Mouse (Mus musculus) limb, embryonic 14.5 days (tissue): ENCODE data around the gene Txnl4b. TPM values are rescaled to one million over a fixed set of nuclear protein-coding genes. Genes with fewer than 3 reads are reported as not detected.

ENCODE experiments used
- ATAC-seq: fragments of 200-750 bp; cut with Nextera tagmentation; 2 replicates; pipeline ENCODE4 v1.8.0; 2017; ENCODE audit warnings: low read depth, moderate number of reproducible peaks, moderate TSS enrichment; ENCODE audit not compliant: low FRiP score
- DNase-seq: peaks from one replicate; pipeline ENCODE4 v3.0.0-alpha.2; 2015; ENCODE audit warnings: low spot score
- H3K27ac ChIP-seq: fragments of 300-500 bp; sonication (generic); replicated peaks from 2 replicates; pipeline ENCODE4 v1.5.1; 2014; ENCODE audit warnings: low read depth, mild to moderate bottlenecking, low read length, moderate library complexity, mixed read lengths
- H3K27me3 ChIP-seq: fragments of 300-500 bp; sonication (generic); 2 replicates; pipeline ENCODE4 v1.6.1; 2014; ENCODE audit warnings: low read length, mixed read lengths; ENCODE audit not compliant: control insufficient read depth, insufficient read depth
- H3K36me3 ChIP-seq: fragments of 300-500 bp; sonication (generic); 2 replicates; pipeline ENCODE4 v1.6.1; 2014; ENCODE audit warnings: mild to moderate bottlenecking, low read length, moderate library complexity, mixed read lengths; ENCODE audit not compliant: control insufficient read depth, insufficient read depth
- H3K4me1 ChIP-seq: fragments of 300-500 bp; sonication (generic); 2 replicates; pipeline ENCODE4 v1.6.1; 2014; ENCODE audit warnings: antibody characterized with exemption, low read length, mixed read lengths; ENCODE audit not compliant: control insufficient read depth, insufficient read depth
- H3K4me2 ChIP-seq: fragments of 300-500 bp; sonication (generic); replicated peaks from 2 replicates; pipeline ENCODE4 v1.6.1; 2014; ENCODE audit warnings: low read depth, mild to moderate bottlenecking, low read length, moderate library complexity; ENCODE audit not compliant: severe bottlenecking
- H3K4me3 ChIP-seq: fragments of 300-500 bp; sonication (generic); replicated peaks from 2 replicates; pipeline ENCODE4 v1.5.1; 2014; ENCODE audit warnings: low read length
- H3K9ac ChIP-seq: fragments of 300-500 bp; sonication (generic); 2 replicates; pipeline ENCODE4 v1.6.1; 2014; ENCODE audit warnings: mild to moderate bottlenecking, low read depth, low read length, moderate library complexity; ENCODE audit not compliant: severe bottlenecking
- H3K9me3 ChIP-seq: fragments of 300-500 bp; sonication (generic); 2 replicates; pipeline ENCODE4 v1.6.1; 2016; ENCODE audit warnings: low read length; ENCODE audit not compliant: control insufficient read depth
- POLR2A ChIP-seq: fragments of 200-500 bp; IDR thresholded peaks from 2 replicates; pipeline ENCODE4 v1.8.0; 2012; ENCODE audit warnings: inconsistent platforms, mild to moderate bottlenecking, moderate library complexity, borderline replicate concordance; ENCODE audit not compliant: insufficient read depth, insufficient read length; ENCODE audit errors: extremely low read depth
- WGBS: fragments of 180-500 bp; shearing (Covaris S2); extraction: QIAGEN DNeasy Blood & Tissue Kit; methylation state at CpG from one replicate; pipeline ENCODE4 v1.1.7; 2014; 5-methylcytosine and 5-hydroxymethylcytosine counted together
- polyA plus RNA-seq, 2 experiments: library from polyadenylated mRNA; depleted of rRNA in 1 of 2; stranded (reverse) in 1 of 2; unstranded in 1 of 2; fragments of >200 nt; fragmentation: Nextera tagmentation in 1 of 2; extraction: Ambion mirVana in 1 of 2; gene quantifications; 2 replicates each; pipeline versions ENCODE4 v1.2.1 to v1.2.3; 2012 to 2014

Gene Txnl4b
- polyA plus RNA-seq, 2 experiments: 5.7 to 25.1 TPM

DNA sequence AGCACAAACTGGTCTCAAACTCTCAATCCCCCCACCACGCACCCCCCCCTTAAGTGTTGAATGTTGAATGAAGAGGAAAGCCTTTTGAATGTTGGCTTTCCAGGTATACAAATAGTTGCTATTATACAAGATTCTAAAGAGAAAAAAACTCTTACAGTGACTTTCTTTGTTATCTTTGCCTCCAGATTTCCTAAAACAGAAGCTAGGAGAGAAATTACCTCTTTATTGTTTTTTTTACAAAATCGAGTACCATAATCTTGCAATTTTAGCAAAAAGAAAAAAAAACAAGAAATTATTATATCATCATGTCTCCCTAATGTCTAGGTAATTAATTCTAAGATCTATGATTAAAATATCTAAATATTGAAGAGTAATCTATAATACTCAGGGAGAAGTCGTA lies 49.9 kb downstream of the Txnl4b start:
- Histone ChIP-seq H3K27ac (no peak overlapping the region), H3K4me2 (no peak overlapping the region), H3K36me3 (no peaks in the 10 kb centered on the region), H3K4me3 (no peak overlapping the region), H3K27me3 (no peaks in the 10 kb centered on the region), H3K4me1 (no peaks in the 10 kb centered on the region), H3K9me3 (no peaks in the 10 kb centered on the region), H3K9ac (no peak overlapping the region)
- DNase-seq (no peak), ATAC-seq (no peak)
- 91% methylated on average over 3 of the region's 3 CpGs for WGBS
- TF ChIP-seq POLR2A: no peak

Other genes starting within 250 kb of the Txnl4b start
- 0.06 and 0.20 TPM in 2 replicates for gene Pmfbp1, start 71.9 kb upstream of the Txnl4b start, polyA plus RNA-seq (2012; rRNA removed)
- 0.23 and 0.43 TPM in 2 replicates for gene Pmfbp1, start 71.9 kb upstream of the Txnl4b start, polyA plus RNA-seq (2014; fragmentation: Nextera tagmentation; extraction: Ambion mirVana)
- 27.4 and 27.8 TPM in 2 replicates for gene Dhx38, start within 50 bp of the Txnl4b start, polyA plus RNA-seq (2012; rRNA removed)
- gene Dhx38, start within 50 bp of the Txnl4b start, polyA plus RNA-seq (2014; fragmentation: Nextera tagmentation; extraction: Ambion mirVana): 20.0 and 23.3 TPM in 2 replicates
- gene Hp, start 13.3 kb downstream of the Txnl4b start, polyA plus RNA-seq (2012; rRNA removed): 2.0 and 2.4 TPM in 2 replicates
- 0.73 and 1.8 TPM in 2 replicates for gene Hp, start 13.3 kb downstream of the Txnl4b start, polyA plus RNA-seq (2014; fragmentation: Nextera tagmentation; extraction: Ambion mirVana)
- 41.2 and 41.8 TPM in 2 replicates for gene Dhodh, start 42.8 kb downstream of the Txnl4b start, polyA plus RNA-seq (2012; rRNA removed)
- 42.3 and 48.5 TPM in 2 replicates for gene Dhodh, start 42.8 kb downstream of the Txnl4b start, polyA plus RNA-seq (2014; fragmentation: Nextera tagmentation; extraction: Ambion mirVana)
- 0.14 and 0.24 TPM in 2 replicates for gene Pkd1l3, start 48.6 kb downstream of the Txnl4b start, polyA plus RNA-seq (2012; rRNA removed)
- gene Pkd1l3, start 48.6 kb downstream of the Txnl4b start, polyA plus RNA-seq (2014; fragmentation: Nextera tagmentation; extraction: Ambion mirVana): 0.14 and 0.33 TPM in 2 replicates
- 109 and 113 TPM in 2 replicates for gene Ist1, start 127.4 kb downstream of the Txnl4b start, polyA plus RNA-seq (2012; rRNA removed)
- 149 and 153 TPM in 2 replicates for gene Ist1, start 127.4 kb downstream of the Txnl4b start, polyA plus RNA-seq (2014; fragmentation: Nextera tagmentation; extraction: Ambion mirVana)
- 34.0 and 36.8 TPM in 2 replicates for gene Zfp821, start 139.7 kb downstream of the Txnl4b start, polyA plus RNA-seq (2012; rRNA removed)
- gene Zfp821, start 139.7 kb downstream of the Txnl4b start, polyA plus RNA-seq (2014; fragmentation: Nextera tagmentation; extraction: Ambion mirVana): 28.6 and 34.2 TPM in 2 replicates
- 16.2 and 19.0 TPM in 2 replicates for gene Atxn1l, start 171.8 kb downstream of the Txnl4b start, polyA plus RNA-seq (2012; rRNA removed)
- gene Atxn1l, start 171.8 kb downstream of the Txnl4b start, polyA plus RNA-seq (2014; fragmentation: Nextera tagmentation; extraction: Ambion mirVana): 8.7 and 9.6 TPM in 2 replicates
- gene Ap1g1, start 212.7 kb downstream of the Txnl4b start, polyA plus RNA-seq (2012; rRNA removed): 63.1 and 71.1 TPM in 2 replicates
- 32.0 and 33.7 TPM in 2 replicates for gene Ap1g1, start 212.7 kb downstream of the Txnl4b start, polyA plus RNA-seq (2014; fragmentation: Nextera tagmentation; extraction: Ambion mirVana)